ENCODE assay signal across 9 mouse cellular contexts in the genomic region with DNA sequence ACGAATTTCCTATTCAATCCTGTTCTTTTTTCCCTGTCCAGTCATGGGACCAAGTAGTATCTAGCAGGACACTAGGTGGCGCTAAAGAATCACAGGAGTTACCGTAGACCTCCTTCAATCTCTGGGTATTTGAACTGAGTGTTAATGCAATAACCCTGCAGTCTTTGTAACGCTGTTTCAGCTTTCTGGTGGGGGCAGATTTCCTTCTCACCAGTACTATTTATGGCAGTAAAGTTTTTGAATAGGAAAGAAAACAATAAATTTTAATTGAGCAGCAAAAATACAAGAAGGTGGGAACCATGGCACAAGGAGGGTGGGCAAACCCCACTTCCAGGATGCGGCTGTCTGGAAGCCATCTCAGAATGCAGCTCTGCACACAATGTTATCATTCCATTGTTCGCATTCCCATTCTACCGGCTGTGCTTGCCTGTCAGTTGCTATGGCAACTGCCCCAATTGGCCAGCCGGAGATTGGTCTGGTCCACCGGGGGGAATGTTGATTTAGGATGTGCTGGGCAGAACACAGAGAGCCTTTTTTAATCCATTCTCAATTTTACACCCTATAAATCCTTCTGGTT.
DNase-seq lines count a peak whose midpoint lies in the region; ATAC-seq and TF ChIP-seq lines count a peak whose summit lies in the region.
"Had no signal": no experiment of that assay in that cellular context is flagged by ENCODE, and none has a peak within 500 bp of the region (broad histone marks: within the 10 kb centered on the region; RNA-seq: fewer than 3 reads in every experiment).

No protein-coding gene starts in this region.

- H3K9me3 ChIP-seq in heart, postnatal 0 days (replicated peaks; ENCODE audit: control insufficient read depth, low read length) = no peaks in the 10 kb centered on the region
- H3K9me3 ChIP-seq in liver, embryonic 14.5 days (ENCODE audit: control insufficient read depth, low read length) = no peaks in the 10 kb centered on the region
- no peaks in the 10 kb centered on the region for H3K9me3 ChIP-seq in neural tube, embryonic 14.5 days (ENCODE audit: control insufficient read depth, low read length)
- H3K9me3 ChIP-seq: megakaryocyte, embryonic 14.5 days had no signal

- peak; percentile 47 for DNase-seq in MEL-GATA-1-ER (ENCODE audit: extremely low read depth, low read depth)
- DNase-seq in c-Kit-positive CD71-negative TER-119-negative erythroid progenitor cells, embryonic 14.5 days (ENCODE audit: low read depth) = peak; percentile 60
- peak; percentile 62 for DNase-seq in fibroblast of lung, adult 2 months (ENCODE audit: low read depth)
- peak; percentile 86 for DNase-seq in heart, postnatal 0 days (ENCODE audit: low spot score)
- DNase-seq in kidney, postnatal 25 days = peak; percentile 61 to 84
- peak; percentile 17 to 30 (median 28) for DNase-seq in liver, embryonic 14.5 days (ENCODE audit: low read depth in 3 of 3, low spot score in 3 of 3)
- peak; percentile 24 to 63 for DNase-seq in urinary bladder, postnatal 4 days (ENCODE audit: low spot score in 2 of 2)

- WGBS in heart, postnatal 0 days = 20% methylated on average over 9 of the region's 9 CpGs
- WGBS in liver, embryonic 14.5 days (ENCODE audit: insufficient replicate concordance) = 21% methylated on average over 9 of the region's 9 CpGs
- 4% methylated on average over 9 of the region's 9 CpGs for WGBS in neural tube, embryonic 14.5 days

- TF ChIP-seq EP300 in heart, postnatal 0 days (IDR thresholded peaks at IDR 0.05; ENCODE audit: low read depth) = no peak
- no peak for TF ChIP-seq EP300 in liver, embryonic 14.5 days (IDR thresholded peaks at IDR 0.05; ENCODE audit: low read depth)

- H3K4me1 ChIP-seq in heart, postnatal 0 days (ENCODE audit: control insufficient read depth, insufficient read depth) = no peaks in the 10 kb centered on the region
- H3K4me1 ChIP-seq in liver, embryonic 14.5 days (replicated peaks; ENCODE audit: control insufficient read depth in 2 of 2, insufficient read depth in 2 of 2, low read length in 1 of 2) = no peaks in the 10 kb centered on the region
- peaks cover 14% of the 10 kb centered on the region; the same call in 1 of the 2 replicates for H3K4me1 ChIP-seq in neural tube, embryonic 14.5 days (ENCODE audit: control insufficient read depth, insufficient read depth, low read length)
- H3K4me1 ChIP-seq: megakaryocyte, embryonic 14.5 days had no signal

- no peaks in the 10 kb centered on the region for H3K36me3 ChIP-seq in heart, postnatal 0 days (replicated peaks; ENCODE audit: control insufficient read depth, insufficient read depth, low read length)
- no peaks in the 10 kb centered on the region for H3K36me3 ChIP-seq in liver, embryonic 14.5 days (replicated peaks; ENCODE audit: control insufficient read depth, insufficient read depth, low read depth)
- H3K36me3 ChIP-seq in neural tube, embryonic 14.5 days (ENCODE audit: control insufficient read depth, insufficient read depth, low read length) = no peaks in the 10 kb centered on the region

- H3K27me3 ChIP-seq in heart, postnatal 0 days (ENCODE audit: control insufficient read depth, insufficient read depth, low read length) = no peaks in the 10 kb centered on the region
- H3K27me3 ChIP-seq in liver, embryonic 14.5 days (ENCODE audit: control insufficient read depth, insufficient read depth, low read length) = no peaks in the 10 kb centered on the region
- H3K27me3 ChIP-seq in neural tube, embryonic 14.5 days (ENCODE audit: control insufficient read depth, insufficient read depth, low read length) = no peaks in the 10 kb centered on the region

- no peak overlapping the region for H3K27ac ChIP-seq in heart, postnatal 0 days (ENCODE audit: low read depth)
- no peak overlapping the region for H3K27ac ChIP-seq in liver, embryonic 14.5 days
- peak overlapping the region; percentile 79 for H3K27ac ChIP-seq in neural tube, embryonic 14.5 days (ENCODE audit: low read depth, low read length)

- no peak overlapping the region for H3K4me3 ChIP-seq in heart, postnatal 0 days (ENCODE audit: low read depth, low read length)
- H3K4me3 ChIP-seq in liver, embryonic 14.5 days (ENCODE audit: insufficient read depth in 1 of 2, low read depth in 2 of 2, low read length in 2 of 2) = no peak overlapping the region
- H3K4me3 ChIP-seq in neural tube, embryonic 14.5 days (ENCODE audit: low read depth, low read length) = no peak overlapping the region
- H3K4me3 ChIP-seq: megakaryocyte, embryonic 14.5 days had no signal

- no peak overlapping the region for H3K4me2 ChIP-seq in heart, postnatal 0 days (ENCODE audit: low read depth, low read length)
- H3K4me2 ChIP-seq in liver, embryonic 14.5 days (ENCODE audit: low read depth) = no peak overlapping the region
- peak overlapping the region; percentile 12; the same call in 1 of the 2 replicates for H3K4me2 ChIP-seq in neural tube, embryonic 14.5 days (ENCODE audit: low read depth, low read length)

- peak; percentile 79; the same call in 1 of the 2 replicates for ATAC-seq in heart, postnatal 0 days (ENCODE audit: insufficient read depth, low read depth)
- no peak for ATAC-seq in liver, embryonic 14.5 days (ENCODE audit: insufficient read depth)
- ATAC-seq in neural tube, embryonic 14.5 days (ENCODE audit: low read depth) = peak; percentile 97

- no peak overlapping the region for H3K9ac ChIP-seq in heart, postnatal 0 days (replicated peaks; ENCODE audit: low read depth, low read length)
- no peak overlapping the region for H3K9ac ChIP-seq in liver, embryonic 14.5 days (replicated peaks)
- H3K9ac ChIP-seq in neural tube, embryonic 14.5 days (replicated peaks; ENCODE audit: low read depth, low read length) = no peak overlapping the region

- TF ChIP-seq CTCF in heart, postnatal 0 days (IDR thresholded peaks at IDR 0.05; ENCODE audit: low read depth) = peak; percentile 99
- TF ChIP-seq CTCF in liver, embryonic 14.5 days (IDR thresholded peaks at IDR 0.05; ENCODE audit: low read depth) = peak; percentile 68

Comparison
In these comparisons a context has a peak if more than half of its experiments do, and no peak if none do; other contexts are left out.
1. DNase-seq: peak in every context shown above with its lines; median percentile 86 in heart, postnatal 0 days; 72 in kidney, postnatal 25 days; 62 in fibroblast of lung, adult 2 months; 60 in c-Kit-positive CD71-negative TER-119-negative erythroid progenitor cells, embryonic 14.5 days; 47 in MEL-GATA-1-ER; 44 in urinary bladder, postnatal 4 days; 28 in liver, embryonic 14.5 days.